Mouse (Mus musculus) neural tube, embryonic 14.5 days (tissue): Measurements from ENCODE around the gene Ebf1. TPM values are rescaled to one million over a fixed set of nuclear protein-coding genes. Genes with fewer than 3 reads are reported as not detected.

Source experiments
- ATAC-seq: fragments of 200-750 bp; cut with Nextera tagmentation; 2 replicates; pipeline ENCODE4 v1.8.0; 2017; ENCODE audit warnings: low read depth, mild to moderate bottlenecking, moderate TSS enrichment, moderate library complexity
- H3K27ac ChIP-seq: fragments of 300-500 bp; sonication (generic); 2 replicates; pipeline ENCODE4 v1.5.1; 2014; ENCODE audit warnings: low read depth, mild to moderate bottlenecking, control low read depth, low read length, moderate library complexity, mixed read lengths
- H3K27me3 ChIP-seq: fragments of 300-500 bp; sonication (generic); 2 replicates; pipeline ENCODE4 v1.6.1; 2014; ENCODE audit warnings: low read length; ENCODE audit not compliant: control insufficient read depth, insufficient read depth
- H3K36me3 ChIP-seq: fragments of 300-500 bp; sonication (generic); 2 replicates; pipeline ENCODE4 v1.6.1; 2014; ENCODE audit warnings: low read length, mixed read lengths; ENCODE audit not compliant: control insufficient read depth, insufficient read depth
- H3K4me1 ChIP-seq: fragments of 300-500 bp; sonication (generic); 2 replicates; pipeline ENCODE4 v1.6.1; 2014; ENCODE audit warnings: low read length; ENCODE audit not compliant: control insufficient read depth, insufficient read depth
- H3K4me2 ChIP-seq: fragments of 300-500 bp; sonication (generic); 2 replicates; pipeline ENCODE4 v1.6.1; 2014; ENCODE audit warnings: mild to moderate bottlenecking, low read depth, low read length, control low read depth
- H3K4me3 ChIP-seq: fragments of 300-500 bp; sonication (generic); 2 replicates; pipeline ENCODE4 v1.5.1; 2014; ENCODE audit warnings: low read depth, low read length, control low read depth, mixed read lengths
- H3K9ac ChIP-seq: fragments of 300-500 bp; sonication (generic); replicated peaks from 2 replicates; pipeline ENCODE4 v1.6.1; 2014; ENCODE audit warnings: low read depth, mild to moderate bottlenecking, control low read depth, low read length, mixed read lengths
- H3K9me3 ChIP-seq: fragments of 300-500 bp; sonication (generic); 2 replicates; pipeline ENCODE4 v1.6.1; 2016; ENCODE audit warnings: low read length; ENCODE audit not compliant: control insufficient read depth
- WGBS: fragments of 180-500 bp; shearing (Covaris S2); extraction: QIAGEN DNeasy Blood & Tissue Kit; methylation state at CpG from one replicate; pipeline ENCODE4 v1.1.7; 2014; 5-methylcytosine and 5-hydroxymethylcytosine counted together
- polyA plus RNA-seq: library from polyadenylated mRNA; unstranded; fragments of >200 nt; fragmentation: Nextera tagmentation; extraction: Ambion mirVana; gene quantifications from 2 replicates; pipeline ENCODE4 v1.2.1, GENCODE M21; 2014

Ebf1 gene
- polyA plus RNA-seq, 1 experiment from 2014 or later: 226 TPM

DNA sequence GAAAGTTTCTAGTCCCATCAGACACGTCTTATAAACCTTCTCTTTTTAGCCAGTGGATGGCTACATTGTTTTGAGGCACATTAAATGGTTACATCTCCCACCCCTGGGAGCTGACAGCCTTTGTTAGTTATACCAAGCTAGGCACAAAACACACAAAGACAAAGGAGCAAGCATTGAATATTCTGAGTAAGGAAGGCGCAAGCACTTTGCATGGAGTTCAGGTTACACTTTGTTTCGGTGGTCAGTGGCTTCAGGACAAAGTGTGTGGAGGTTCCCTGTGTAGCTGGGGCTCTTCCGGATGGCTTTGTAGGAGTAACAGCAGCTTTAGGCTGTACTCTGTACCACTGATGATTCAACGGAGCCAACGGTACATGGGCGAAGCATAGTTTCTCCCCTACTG is 186.9 kb downstream of the Ebf1 start:
- Histone ChIP-seq H3K27me3 (no peaks in the 10 kb centered on the region), H3K4me2 (no peak overlapping the region), H3K27ac (no peak overlapping the region), H3K4me1 (peaks cover 27% of the 10 kb centered on the region), H3K9ac (no peak overlapping the region), H3K36me3 (no peaks in the 10 kb centered on the region), H3K9me3 (no peaks in the 10 kb centered on the region), H3K4me3 (no peak overlapping the region)
- whole genome bisulfite sequencing: 75% methylated on average over 7 of the region's 7 CpGs
- no peak for ATAC-seq

DNA sequence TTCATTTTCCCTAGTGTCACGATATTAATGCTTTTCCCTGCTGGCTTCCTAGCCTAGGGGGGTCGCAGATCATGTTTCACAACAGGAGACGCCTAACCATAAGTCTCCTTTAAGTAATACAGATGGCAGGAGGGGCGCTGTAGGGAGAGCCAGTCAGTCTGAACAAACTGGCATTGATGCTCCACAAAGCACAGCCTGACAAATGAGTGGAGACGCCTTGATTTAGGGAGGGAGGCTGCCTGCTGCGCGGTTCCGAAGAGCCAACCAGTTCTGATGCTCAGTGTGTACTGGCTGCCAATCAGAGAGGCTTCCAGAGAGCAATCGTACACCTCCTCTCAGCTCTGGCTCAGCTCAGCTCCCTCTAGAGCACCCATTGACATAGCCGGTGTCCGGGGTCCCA is 189.5 kb downstream of the Ebf1 start:
- ATAC-seq: peak; percentile 83
- no peaks in the 10 kb centered on the region for H3K9me3 ChIP-seq
- H3K4me2 ChIP-seq: no peak overlapping the region
- no peak overlapping the region for H3K27ac ChIP-seq
- WGBS: 6% methylated on average over 11 of the region's 11 CpGs
- H3K27me3 ChIP-seq: no peaks in the 10 kb centered on the region
- peaks cover 14% of the 10 kb centered on the region for H3K4me1 ChIP-seq
- no peaks in the 10 kb centered on the region for H3K36me3 ChIP-seq
- no peak overlapping the region for H3K9ac ChIP-seq
- H3K4me3 ChIP-seq: no peak overlapping the region

DNA sequence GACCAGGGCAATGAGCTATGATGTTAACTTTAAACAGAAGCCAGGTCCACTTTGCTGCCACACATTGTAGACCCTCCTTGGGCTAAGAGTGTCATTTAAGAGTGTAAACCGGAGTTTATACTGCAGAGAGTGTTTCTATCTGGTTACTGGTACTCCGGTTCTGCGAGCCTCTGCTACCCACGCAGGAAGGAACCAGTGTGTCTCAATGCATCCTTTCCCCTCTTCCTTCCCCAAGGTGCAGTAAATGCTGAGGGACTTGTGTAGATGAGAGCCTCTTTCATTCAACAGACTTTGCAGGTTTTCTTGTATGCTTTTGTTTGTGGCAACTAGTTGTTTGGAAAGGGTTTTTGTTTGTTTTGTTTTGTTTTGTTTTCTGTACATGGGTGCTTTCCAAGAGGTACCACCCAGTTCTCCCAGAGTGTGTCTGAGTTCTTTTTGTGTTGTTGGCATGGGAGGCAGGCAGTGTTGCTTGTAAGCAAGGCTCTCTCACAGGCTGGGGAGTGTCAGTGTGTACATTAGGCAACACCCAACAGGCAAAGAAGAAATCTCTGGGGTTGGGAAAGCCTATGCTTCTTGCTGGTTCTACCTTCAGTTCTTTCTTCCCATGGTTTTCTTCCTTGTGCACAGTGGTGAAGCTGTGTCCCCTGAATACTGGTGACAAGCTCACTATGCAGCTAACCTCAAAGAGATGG is 191.9 kb downstream of the Ebf1 start:
- peaks cover 24% of the 10 kb centered on the region; the same call in 1 of the 2 replicates for H3K4me1 ChIP-seq
- 88% methylated on average over 4 of the region's 4 CpGs for WGBS

DNA sequence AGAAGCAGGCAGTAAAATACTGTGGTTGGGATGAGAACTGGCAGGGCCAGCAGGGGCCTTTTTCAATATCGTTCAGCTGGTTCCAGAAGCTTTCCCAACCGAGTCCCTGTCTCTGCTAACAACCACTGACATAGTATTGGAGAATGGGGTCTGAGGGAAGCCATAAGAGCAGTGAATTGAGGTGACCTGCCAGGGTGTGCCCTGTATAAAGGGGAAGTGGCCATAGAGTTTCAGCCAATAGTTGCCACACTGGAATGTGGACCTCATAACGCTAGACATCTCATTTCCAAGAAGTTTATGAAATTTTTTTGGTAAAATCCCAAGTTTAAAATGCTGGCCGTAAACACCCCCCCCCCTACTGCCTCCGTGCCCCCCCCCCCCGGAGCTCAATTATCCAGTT is 193.9 kb downstream of the Ebf1 start:
- H3K36me3 ChIP-seq: no peaks in the 10 kb centered on the region
- WGBS: 63% methylated on average over 6 of the region's 6 CpGs
- H3K4me1 ChIP-seq: peaks cover 18% of the 10 kb centered on the region; the same call in 1 of the 2 replicates
- H3K27ac ChIP-seq: no peak overlapping the region
- H3K9ac ChIP-seq: no peak overlapping the region
- ATAC-seq: no peak
- H3K4me3 ChIP-seq: no peak overlapping the region
- H3K9me3 ChIP-seq: no peaks in the 10 kb centered on the region
- H3K27me3 ChIP-seq: no peaks in the 10 kb centered on the region
- no peak overlapping the region for H3K4me2 ChIP-seq

More for the DNA sequence above, 191.9 kb downstream of the Ebf1 start:
- no peak overlapping the region for H3K4me2 ChIP-seq
- no peak overlapping the region for H3K4me3 ChIP-seq
- H3K9ac ChIP-seq: no peak overlapping the region
- no peaks in the 10 kb centered on the region for H3K27me3 ChIP-seq
- no peak for ATAC-seq
- H3K27ac ChIP-seq: no peak overlapping the region
- H3K9me3 ChIP-seq: no peaks in the 10 kb centered on the region
- no peaks in the 10 kb centered on the region for H3K36me3 ChIP-seq

DNA sequence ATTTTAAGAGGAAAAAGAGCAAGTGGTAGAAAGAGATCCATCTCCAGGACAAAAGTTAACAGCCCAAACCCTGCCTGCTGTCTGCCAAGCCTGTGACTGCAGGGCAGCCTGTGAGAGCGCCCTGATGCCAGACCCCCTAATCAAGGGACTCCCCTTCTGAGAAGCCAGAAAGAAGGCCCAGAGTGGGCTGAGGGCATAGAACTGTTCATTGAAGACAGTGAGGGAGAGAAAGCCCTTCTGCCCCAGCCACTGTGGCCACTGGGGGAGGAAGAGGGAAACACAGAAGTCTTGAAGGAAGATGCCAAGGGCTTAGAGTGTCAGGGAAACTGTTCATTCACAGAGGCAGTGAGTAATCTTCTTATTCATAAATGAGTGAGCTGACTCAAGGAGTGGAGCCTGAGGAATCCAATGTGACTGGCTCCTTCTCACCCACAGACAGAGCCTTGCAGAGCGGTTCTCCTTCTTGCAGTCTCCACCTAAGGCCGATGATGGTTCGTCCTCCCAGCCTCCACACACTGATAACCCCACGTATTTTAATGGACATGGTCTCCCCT is 195.2 kb downstream of the Ebf1 start:
- Histone ChIP-seq H3K4me3 (no peak overlapping the region), H3K4me1 (peaks cover 14% of the 10 kb centered on the region; the same call in 1 of the 2 replicates), H3K36me3 (no peaks in the 10 kb centered on the region), H3K9me3 (no peaks in the 10 kb centered on the region), H3K27ac (no peak overlapping the region), H3K4me2 (no peak overlapping the region), H3K27me3 (no peaks in the 10 kb centered on the region), H3K9ac (no peak overlapping the region)
- 87% methylated on average over 5 of the region's 5 CpGs for WGBS
- ATAC-seq: no peak

DNA sequence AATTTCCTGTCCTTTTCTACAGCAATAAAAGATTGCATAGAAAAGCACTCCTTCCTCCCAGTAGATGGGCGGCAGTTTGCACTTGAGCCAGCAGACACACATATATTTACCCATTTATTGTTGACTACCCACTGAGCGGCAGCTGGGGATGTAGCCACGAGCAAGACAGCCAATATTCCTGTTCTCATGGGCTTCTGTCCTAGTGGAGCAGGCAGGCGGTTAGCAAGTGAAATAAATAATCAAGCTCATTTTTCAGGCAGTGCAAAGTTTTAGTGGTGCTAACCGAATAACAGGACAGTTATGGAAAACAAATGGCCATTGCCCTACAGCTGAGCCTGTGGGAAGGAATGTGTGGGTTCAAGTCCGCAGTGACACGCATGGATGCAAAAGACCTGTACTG is 196.4 kb downstream of the Ebf1 start:
- Histone ChIP-seq H3K4me1 (peaks cover 14% of the 10 kb centered on the region; the same call in 1 of the 2 replicates), H3K27ac (peak overlapping the region; percentile 25; the same call in 1 of the 2 replicates), H3K27me3 (no peaks in the 10 kb centered on the region), H3K36me3 (no peaks in the 10 kb centered on the region), H3K4me2 (no peak overlapping the region), H3K4me3 (no peak overlapping the region), H3K9me3 (no peaks in the 10 kb centered on the region), H3K9ac (no peak overlapping the region)
- 35% methylated on average over 7 of the region's 7 CpGs for WGBS
- ATAC-seq: peak; percentile 31; the same call in 1 of the 2 replicates

DNA sequence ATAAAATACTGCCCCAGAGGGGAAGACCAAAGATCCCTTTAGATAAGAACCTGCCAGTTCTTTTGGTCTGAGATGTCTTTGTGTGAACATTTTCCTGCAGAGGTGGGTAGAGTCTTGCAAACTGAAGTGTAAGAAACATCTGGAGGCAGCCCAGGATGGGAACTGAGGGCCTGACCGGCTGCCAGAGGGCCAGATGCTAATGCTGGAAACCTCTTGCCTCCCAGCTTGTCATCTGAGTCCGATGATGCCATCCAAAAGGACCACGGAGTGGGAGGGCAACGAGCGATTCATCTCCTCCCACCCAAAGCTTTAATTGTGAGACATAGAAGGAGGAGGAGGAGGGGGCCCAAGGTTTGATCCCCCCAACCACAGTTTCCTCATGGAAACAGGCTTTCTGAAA is 197.7 kb downstream of the Ebf1 start:
- Histone ChIP-seq H3K4me2 (no peak overlapping the region), H3K27me3 (no peaks in the 10 kb centered on the region), H3K4me3 (no peak overlapping the region), H3K27ac (no peak overlapping the region), H3K9me3 (no peaks in the 10 kb centered on the region), H3K4me1 (peaks cover 11% of the 10 kb centered on the region; the same call in 1 of the 2 replicates), H3K9ac (no peak overlapping the region), H3K36me3 (no peaks in the 10 kb centered on the region)
- WGBS: 68% methylated on average over 5 of the region's 5 CpGs
- ATAC-seq: no peak

DNA sequence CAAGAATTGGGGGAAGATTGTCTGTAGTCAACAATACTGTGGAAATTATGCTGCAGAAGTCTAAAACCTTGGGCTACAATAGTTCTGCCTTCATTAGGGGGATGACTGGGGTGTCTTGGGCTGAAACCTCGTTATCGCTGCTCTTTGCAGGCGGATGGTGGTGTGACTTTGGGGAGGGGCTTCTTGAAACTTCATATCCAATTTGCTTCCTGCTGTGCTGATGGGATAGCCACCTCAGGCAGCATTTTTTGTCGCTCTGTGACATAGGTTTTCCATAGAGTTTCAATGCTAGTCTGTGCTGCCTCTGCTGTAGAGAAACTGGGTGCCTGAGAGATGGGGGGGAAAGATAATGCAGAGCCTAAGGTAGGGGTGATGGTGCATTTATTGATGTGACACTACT is 198.9 kb downstream of the Ebf1 start:
- no peak for ATAC-seq
- Histone ChIP-seq H3K4me2 (no peak overlapping the region), H3K9ac (no peak overlapping the region), H3K27ac (no peak overlapping the region), H3K9me3 (no peaks in the 10 kb centered on the region), H3K4me3 (no peak overlapping the region), H3K27me3 (no peaks in the 10 kb centered on the region), H3K36me3 (no peaks in the 10 kb centered on the region), H3K4me1 (peaks cover 16% of the 10 kb centered on the region)
- 66% methylated on average over 4 of the region's 4 CpGs for WGBS

DNA sequence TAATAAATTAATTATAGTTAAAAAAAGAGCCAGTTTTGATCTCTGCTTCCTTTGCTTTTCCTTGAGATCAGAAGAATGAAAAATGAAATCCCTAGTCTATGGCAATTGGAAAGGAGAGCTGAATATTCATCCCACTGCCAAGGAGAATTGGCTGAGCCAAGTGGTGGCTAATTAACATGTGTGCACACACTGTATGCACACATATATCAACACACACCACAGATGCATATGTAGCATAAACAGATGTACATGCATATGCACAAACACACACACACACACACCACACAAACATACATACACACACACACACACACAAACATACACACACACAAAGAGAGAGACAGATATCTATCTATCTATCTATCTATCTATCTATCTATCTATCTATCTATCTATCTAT is 205.2 kb downstream of the Ebf1 start:
- Histone ChIP-seq H3K27ac (no peak overlapping the region), H3K4me3 (no peak overlapping the region), H3K9ac (no peak overlapping the region), H3K4me2 (no peak overlapping the region), H3K9me3 (no peaks in the 10 kb centered on the region), H3K27me3 (no peaks in the 10 kb centered on the region), H3K4me1 (peaks cover 7% of the 10 kb centered on the region), H3K36me3 (no peaks in the 10 kb centered on the region)
- ATAC-seq: no peak
